Mouse (Mus musculus): Measurements from ENCODE around the gene Rpn2. TPM values are rescaled to one million over a fixed set of nuclear protein-coding genes. Genes with fewer than 3 reads are reported as not detected.

Rpn2 gene
- polyA plus RNA-seq, 1 experiment from 2014 or later: 178 TPM

DNA sequence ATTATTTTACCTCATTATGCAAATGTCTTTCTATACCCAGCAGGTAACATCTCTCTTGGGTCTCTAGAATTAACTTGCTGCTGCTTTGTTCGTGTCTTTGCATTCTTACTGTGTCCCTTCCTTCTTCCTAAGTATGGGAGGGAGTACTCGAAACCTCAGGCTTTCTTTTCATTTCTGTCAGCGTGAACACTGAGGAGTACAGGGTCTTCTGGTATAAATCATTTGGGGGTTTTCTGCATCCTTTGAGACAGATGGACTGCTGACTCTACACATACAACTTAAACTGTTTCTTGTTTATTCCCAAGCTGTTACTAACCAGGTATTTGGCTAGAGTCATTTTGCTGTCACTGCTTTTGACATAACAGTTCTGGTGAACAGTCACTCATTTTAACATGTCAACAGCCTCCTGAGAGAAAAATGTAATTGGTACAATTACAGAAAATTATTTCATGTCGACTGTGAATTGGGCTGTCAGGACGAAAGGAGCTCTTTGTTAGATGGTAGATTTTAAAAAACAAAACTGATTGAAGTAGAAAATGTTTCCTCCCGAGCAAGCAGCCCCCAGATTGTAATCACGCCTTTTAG is 17.4 kb downstream of the Rpn2 start:
- 91% methylated on average over 7 of the region's 7 CpGs for WGBS (ENCODE audit: missing documents)
- Histone ChIP-seq H3K27ac (no peak overlapping the region), H3K79me2 (ENCODE audit: inconsistent target) (no peaks in the 10 kb centered on the region), H3K4me3 (ENCODE audit: inconsistent target) (no peak overlapping the region), H3K36me3 (ENCODE audit: inconsistent target) (peaks cover 78% of the 10 kb centered on the region)

DNA sequence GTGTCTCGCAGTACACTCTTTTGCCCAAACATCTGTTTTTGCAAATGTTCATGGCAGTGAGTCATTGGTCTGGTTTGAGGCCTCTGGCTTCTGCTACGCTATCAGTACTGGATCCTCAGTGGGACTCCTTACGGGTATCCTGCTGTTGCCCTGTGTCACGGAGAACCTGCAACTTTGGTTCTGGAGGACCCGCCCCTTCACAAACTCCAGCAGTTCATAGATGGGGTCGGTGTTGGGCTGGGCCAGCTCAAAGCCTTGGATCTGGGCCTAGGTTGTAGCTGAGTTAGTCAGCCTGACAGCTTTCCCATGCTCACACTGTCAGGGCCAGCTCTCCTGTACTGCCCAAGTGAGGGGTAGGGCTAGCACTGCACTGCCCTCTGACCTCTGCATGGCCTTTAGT is 21.2 kb downstream of the Rpn2 start:
- no peak overlapping the region for H3K27ac ChIP-seq
- H3K4me3 ChIP-seq (ENCODE audit: inconsistent target): no peak overlapping the region
- WGBS (ENCODE audit: missing documents): 89% methylated on average over 6 of the region's 6 CpGs
- H3K36me3 ChIP-seq (ENCODE audit: inconsistent target): peaks cover 87% of the 10 kb centered on the region
- no peaks in the 10 kb centered on the region for H3K79me2 ChIP-seq (ENCODE audit: inconsistent target)

DNA sequence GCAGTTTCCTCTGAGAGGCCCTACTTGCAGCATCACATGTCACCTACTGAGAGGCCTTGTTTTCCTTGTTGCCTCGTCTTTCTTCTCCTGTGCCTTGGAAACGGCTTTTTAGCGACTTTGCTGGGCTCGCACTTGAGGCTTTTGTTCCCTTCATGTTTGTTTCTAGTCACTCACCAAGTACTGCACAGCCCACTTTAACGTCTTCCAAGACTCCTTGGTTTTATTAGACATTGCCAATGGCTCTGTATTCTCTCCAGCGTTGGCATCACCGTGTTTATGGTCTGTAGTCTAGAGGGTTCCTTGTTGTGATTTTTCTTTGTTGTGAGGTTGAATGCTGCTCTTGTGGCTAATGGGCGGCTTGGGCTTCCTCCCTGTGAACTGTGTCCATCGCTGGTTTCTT is 24.3 kb downstream of the Rpn2 start:
- H3K36me3 ChIP-seq (ENCODE audit: inconsistent target): peaks cover 81% of the 10 kb centered on the region
- H3K79me2 ChIP-seq (ENCODE audit: inconsistent target): no peaks in the 10 kb centered on the region
- no peak overlapping the region for H3K4me3 ChIP-seq (ENCODE audit: inconsistent target)
- WGBS (ENCODE audit: missing documents): 92% methylated on average over 9 of the region's 9 CpGs
- H3K27ac ChIP-seq: no peak overlapping the region

DNA sequence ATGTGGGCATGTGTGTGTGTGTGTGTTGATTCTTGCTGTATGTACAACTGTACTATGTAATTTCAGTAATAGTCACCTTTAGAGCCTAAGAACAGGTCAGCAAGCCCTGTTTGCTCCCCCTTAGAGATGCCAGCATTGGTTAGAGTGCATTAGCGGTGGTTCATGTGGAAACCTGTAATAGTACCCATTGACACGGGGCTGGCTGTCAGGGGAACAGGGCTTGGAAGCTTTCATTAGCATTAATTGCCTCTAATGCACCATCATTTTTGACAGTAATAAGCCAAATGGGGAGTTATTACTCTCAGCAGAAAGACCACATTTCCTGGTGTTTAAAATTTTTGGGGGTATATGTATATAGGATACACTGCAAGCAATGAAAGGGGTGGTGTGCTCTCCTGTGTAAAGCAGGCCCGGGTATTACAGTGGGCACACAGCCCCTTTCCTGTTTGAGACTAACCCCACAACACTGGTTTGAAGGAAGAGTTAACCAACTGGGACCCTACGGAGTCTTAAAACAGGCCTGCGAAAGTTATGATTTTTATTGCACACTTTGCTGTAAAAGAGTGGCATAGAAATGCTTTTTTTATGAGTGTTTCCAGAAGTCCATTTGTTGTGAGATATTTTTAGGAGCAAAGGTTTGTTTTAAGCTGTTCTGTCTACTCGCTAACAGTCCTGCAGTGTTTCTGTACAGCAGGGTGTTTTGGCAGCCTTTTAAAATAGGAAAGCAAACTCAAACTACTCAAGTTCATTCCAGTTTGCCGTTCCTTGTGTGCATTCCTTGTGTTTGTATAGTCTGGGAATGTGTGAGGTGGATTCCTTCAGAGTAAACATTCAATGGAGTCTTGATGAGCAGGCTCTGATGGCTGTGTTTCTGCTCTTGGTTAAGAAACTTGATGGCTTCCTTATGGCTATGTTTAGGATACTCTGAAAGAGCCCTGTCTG is 27.5 kb downstream of the Rpn2 start:
- Histone ChIP-seq H3K79me2 (ENCODE audit: inconsistent target) (no peaks in the 10 kb centered on the region), H3K4me3 (ENCODE audit: inconsistent target) (no peak overlapping the region), H3K27ac (no peak overlapping the region), H3K36me3 (ENCODE audit: inconsistent target) (peaks cover 77% of the 10 kb centered on the region)
- 94% methylated on average over 7 of the region's 7 CpGs for WGBS (ENCODE audit: missing documents)

DNA sequence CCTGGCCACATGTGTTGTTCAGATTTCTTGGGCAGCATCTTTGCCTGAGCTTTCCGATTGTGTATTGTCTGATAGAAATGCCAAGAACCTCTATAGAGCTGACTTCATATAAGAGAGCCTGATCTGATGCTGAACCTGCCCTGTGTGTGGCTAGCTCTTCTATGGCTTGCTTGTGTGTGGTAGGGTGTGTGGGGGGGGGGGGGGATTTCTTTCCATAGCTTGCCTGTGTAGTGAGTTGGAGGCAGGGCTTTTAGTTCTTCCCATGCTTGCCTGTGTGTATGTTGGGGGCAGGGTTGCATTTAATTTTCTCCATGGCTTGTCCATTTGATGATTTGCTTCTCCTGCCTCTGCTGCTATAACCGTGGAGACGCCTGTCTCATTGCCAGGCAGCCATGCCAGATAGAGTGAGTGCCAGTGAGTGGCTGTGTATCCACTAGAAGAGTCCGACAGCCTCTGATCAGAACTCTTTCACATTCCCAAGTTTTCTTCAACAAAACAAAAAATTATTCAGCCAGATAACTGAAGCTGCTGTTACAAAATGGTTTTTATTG is 29.0 kb downstream of the Rpn2 start:
- H3K79me2 ChIP-seq (ENCODE audit: inconsistent target): no peaks in the 10 kb centered on the region
- 96% methylated on average over 4 of the region's 4 CpGs for WGBS (ENCODE audit: missing documents)
- peaks cover 79% of the 10 kb centered on the region for H3K36me3 ChIP-seq (ENCODE audit: inconsistent target)

DNA sequence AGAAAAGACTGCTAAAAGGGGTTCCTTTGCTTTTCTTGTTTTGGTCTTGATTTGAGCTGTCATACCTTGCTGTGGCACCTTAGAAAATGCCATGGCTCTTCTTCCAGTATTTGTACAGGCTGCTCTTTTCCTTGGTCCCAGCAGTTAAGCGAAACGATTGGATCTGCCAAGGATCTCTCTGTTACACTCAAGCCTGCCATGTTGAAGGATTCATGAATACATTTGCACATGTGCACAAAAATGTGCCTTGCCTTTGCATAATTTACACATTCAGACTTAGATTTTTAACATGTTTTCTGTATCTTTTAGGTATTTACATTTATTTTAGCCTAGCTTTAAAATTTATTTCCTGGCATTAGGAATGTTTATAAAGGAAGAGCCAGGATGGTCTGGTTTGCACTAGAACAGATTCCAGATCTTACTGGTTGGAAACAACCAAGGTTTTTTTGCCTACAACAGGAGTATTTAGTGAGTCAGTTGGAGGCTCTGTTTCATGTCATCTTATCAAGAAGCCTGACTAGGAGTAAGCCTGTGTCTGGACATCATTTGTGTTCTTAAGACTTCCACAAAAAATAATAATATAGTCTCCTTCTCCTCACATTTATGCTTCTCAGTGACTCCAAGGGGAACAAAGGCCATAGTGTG is 29.6 kb downstream of the Rpn2 start:
- Histone ChIP-seq H3K27ac (no peak overlapping the region), H3K36me3 (ENCODE audit: inconsistent target) (peaks cover 79% of the 10 kb centered on the region), H3K4me3 (ENCODE audit: inconsistent target) (no peak overlapping the region), H3K79me2 (ENCODE audit: inconsistent target) (no peaks in the 10 kb centered on the region)
- 84% methylated on average over 2 of the region's 2 CpGs for WGBS (ENCODE audit: missing documents)

More for the DNA sequence above, 29.0 kb downstream of the Rpn2 start:
- Histone ChIP-seq H3K27ac (no peak overlapping the region), H3K4me3 (ENCODE audit: inconsistent target) (no peak overlapping the region)

DNA sequence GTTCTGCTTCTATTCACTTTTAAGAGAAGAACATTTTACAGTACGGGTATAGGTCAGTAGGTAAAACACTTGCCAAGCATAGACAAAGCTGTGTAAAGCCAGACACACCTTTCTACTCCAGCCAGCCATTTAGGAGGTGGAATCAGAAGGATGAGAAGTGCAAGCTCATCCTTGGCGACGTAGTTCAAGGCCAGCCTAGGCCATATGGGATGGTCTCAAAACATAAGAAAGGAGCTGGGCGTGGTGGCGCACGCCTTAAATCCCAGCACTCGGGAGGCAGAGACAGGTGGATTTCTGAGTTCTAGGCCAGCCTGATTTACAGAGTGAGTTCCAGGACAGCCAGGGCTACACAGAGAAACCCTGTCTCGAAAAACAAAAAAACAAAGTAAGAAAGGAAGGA is 30.8 kb downstream of the Rpn2 start:
- H3K36me3 ChIP-seq (ENCODE audit: inconsistent target): peaks cover 81% of the 10 kb centered on the region
- 95% methylated on average over 8 of the region's 8 CpGs for WGBS (ENCODE audit: missing documents)
- no peaks in the 10 kb centered on the region for H3K79me2 ChIP-seq (ENCODE audit: inconsistent target)
- H3K27ac ChIP-seq: no peak overlapping the region
- no peak overlapping the region for H3K4me3 ChIP-seq (ENCODE audit: inconsistent target)

DNA sequence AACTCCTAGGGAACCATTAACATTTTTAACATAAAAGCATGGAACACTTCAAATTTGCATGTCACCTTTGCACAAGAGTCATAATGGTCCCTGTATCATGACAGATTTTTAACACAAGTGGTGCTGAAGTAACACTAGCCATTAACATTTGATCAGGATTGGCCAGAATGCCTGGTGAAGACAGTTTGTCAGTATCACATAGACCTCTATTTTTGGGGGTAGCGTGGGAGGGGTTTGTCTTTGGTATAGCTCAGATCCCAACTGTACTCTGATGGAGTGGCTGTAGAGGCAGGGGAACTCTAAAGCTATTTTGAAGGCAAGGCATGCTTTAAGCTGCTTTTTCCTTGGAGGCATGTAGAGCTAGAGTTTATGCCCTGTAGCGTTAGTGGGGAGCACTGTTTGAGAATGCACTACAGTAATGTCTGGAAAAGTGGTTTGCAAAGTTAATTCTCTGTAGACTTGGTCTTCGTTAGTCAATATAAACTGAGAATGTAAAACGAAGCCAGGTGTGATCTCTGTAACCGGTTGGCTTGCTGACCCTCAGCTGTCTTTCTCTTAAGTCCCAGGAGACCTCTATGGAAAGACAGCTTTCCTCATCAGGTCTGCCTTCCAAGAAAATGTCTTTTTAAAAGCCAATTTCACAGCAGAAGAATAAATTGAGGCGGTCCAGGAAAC is 32.3 kb downstream of the Rpn2 start:
- Histone ChIP-seq H3K4me3 (ENCODE audit: inconsistent target) (no peak overlapping the region), H3K36me3 (ENCODE audit: inconsistent target) (peaks cover 84% of the 10 kb centered on the region), H3K27ac (no peak overlapping the region), H3K79me2 (ENCODE audit: inconsistent target) (no peaks in the 10 kb centered on the region)
- WGBS (ENCODE audit: missing documents): 95% methylated on average over 6 of the region's 6 CpGs

DNA sequence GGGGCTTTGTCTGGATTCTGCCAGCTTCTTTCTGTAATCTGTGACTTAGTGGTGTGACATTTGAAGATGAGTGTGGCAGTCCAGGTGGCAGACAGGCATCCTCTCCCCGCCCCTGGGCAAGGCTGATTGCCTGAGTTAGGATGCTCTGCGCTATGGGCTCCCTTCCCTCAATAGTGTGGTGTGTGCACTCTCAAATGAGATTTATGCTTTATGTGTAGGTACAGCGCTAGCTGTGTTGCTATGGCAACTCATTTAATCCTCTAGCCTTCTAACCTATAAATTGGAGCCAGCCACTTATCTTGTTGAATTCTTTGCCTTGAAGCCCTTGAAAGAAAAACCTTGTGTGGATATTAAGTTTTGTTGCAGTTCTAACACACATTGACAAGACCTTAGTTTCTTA is 34.9 kb downstream of the Rpn2 start:
- 100% methylated on average over 3 of the region's 3 CpGs for WGBS (ENCODE audit: missing documents)
- Histone ChIP-seq H3K27ac (no peak overlapping the region), H3K79me2 (ENCODE audit: inconsistent target) (no peaks in the 10 kb centered on the region), H3K4me3 (ENCODE audit: inconsistent target) (no peak overlapping the region), H3K36me3 (ENCODE audit: inconsistent target) (peaks cover 85% of the 10 kb centered on the region)

DNA sequence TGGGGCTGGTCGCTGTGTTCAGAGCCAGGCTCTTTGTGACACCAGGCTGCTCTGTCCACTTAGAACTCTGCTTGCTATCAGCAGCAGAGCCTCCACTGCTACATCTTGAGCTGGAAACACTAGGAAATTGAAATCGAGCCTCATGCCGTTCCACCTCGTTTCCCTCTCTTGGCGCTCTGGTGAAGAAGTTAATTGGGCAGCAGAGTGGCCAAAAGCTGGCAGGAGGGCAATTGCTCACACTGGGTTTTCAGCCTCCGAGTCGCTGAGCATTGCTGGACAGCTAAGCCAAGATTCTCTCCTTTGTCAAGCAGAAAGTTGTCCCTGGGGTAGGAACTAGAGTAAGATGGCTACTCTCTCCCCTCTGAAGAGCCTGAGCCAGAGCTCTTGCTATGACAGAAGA is 35.5 kb downstream of the Rpn2 start:
- Histone ChIP-seq H3K27ac (no peak overlapping the region), H3K4me3 (ENCODE audit: inconsistent target) (no peak overlapping the region), H3K79me2 (ENCODE audit: inconsistent target) (no peaks in the 10 kb centered on the region), H3K36me3 (ENCODE audit: inconsistent target) (peaks cover 79% of the 10 kb centered on the region)
- 98% methylated on average over 7 of the region's 7 CpGs for WGBS (ENCODE audit: missing documents)

DNA sequence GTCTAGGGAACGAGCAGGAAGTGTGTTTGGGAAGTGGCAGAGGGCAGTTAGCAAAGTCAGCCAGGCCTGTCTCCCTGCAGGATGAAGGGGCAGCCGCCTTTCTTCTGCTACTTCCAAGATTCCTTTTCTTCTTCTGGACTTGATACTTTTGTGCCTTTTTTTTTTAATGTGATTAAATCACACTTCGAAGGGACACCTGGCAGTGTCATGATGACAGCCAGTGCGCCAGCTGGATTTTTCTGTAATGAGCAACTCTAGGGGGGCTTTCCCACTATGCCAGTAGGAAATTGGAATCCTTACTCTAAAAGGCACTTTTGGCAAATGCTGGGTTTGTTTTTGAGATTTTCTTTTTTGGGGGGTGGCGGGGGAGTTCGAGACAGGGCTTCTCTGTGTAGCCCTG is 36.7 kb downstream of the Rpn2 start:
- Histone ChIP-seq H3K36me3 (ENCODE audit: inconsistent target) (peaks cover 81% of the 10 kb centered on the region), H3K4me3 (ENCODE audit: inconsistent target) (no peak overlapping the region), H3K27ac (no peak overlapping the region)

DNA sequence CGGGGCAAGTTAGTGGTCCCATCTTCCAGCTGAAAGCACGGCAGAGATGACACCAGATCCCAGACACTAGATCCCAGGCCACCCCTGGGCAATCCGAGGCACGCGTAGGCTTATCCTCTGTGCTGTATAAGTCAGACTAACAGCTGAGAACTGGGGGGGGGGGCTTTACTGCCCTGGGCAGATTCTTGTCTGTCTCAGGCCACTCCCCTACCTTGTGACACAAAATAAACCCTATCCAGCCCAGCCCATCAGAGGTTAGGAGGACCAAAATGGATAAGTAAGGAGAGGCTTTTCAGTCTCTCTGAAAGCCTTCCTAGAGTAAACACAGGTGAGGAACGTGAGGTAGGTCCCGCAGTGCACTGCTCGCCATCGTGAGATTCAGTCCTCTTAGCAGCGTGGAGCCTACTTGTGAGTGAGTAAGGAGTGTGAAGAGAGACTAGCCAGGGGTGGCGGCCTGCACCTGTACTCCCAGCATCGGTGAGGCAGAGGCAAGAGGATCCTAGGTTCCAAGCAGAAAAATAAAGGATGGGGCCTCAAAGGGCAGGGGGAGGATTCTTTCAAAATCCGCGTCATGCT is 37.6 kb downstream of the Rpn2 start:
- H3K4me3 ChIP-seq (ENCODE audit: inconsistent target): no peak overlapping the region
- H3K36me3 ChIP-seq (ENCODE audit: inconsistent target): peaks cover 82% of the 10 kb centered on the region
- H3K27ac ChIP-seq: no peak overlapping the region
- WGBS (ENCODE audit: missing documents): 95% methylated on average over 10 of the region's 14 CpGs
- no peaks in the 10 kb centered on the region for H3K79me2 ChIP-seq (ENCODE audit: inconsistent target)

More for the DNA sequence above, 36.7 kb downstream of the Rpn2 start:
- WGBS (ENCODE audit: missing documents): 96% methylated on average over 6 of the region's 6 CpGs
- no peaks in the 10 kb centered on the region for H3K79me2 ChIP-seq (ENCODE audit: inconsistent target)

DNA sequence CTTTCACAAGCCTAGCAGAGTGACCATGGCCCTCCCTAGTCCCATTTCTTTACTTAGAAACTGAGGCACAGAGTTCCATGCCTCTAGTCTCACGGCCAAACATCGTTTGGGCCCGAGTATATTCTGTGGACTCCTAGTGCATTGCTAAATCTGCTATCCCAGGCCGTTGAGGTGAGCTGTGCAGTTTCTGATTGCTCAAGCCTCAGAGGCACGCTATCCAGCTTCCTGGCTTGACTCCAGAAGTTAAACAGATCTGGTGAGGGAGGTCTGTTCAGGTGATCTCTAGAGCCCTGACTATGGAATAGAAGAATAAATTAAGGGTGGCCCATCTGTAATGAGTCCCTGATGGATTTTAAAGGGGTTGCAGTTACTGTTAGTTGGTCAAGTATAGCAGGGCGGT is 38.4 kb downstream of the Rpn2 start:
- no peaks in the 10 kb centered on the region for H3K79me2 ChIP-seq (ENCODE audit: inconsistent target)
- no peak overlapping the region for H3K27ac ChIP-seq
- H3K36me3 ChIP-seq (ENCODE audit: inconsistent target): peaks cover 82% of the 10 kb centered on the region
- H3K4me3 ChIP-seq (ENCODE audit: inconsistent target): no peak overlapping the region
- WGBS (ENCODE audit: missing documents): 84% methylated on average over 6 of the region's 6 CpGs

DNA sequence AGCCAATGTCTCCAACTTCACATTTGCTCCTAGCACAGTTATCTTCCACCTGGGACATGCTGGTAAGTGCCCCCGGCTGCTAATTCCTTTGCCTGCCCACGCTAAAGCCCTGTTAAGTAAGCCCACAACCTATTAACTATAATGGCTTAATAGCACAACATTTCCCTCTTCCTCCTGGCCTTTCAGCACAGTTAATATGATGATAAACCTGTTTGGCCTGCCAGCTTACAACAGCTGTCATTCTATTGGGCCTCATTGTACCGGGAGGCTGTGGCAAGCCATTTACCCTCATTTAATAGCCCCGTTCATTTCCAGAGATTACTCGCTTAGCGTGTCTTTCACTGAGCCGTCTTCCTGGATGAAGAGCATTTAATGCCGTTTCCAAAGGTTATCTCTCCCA is 41.3 kb downstream of the Rpn2 start:
- 99% methylated on average over 8 of the region's 8 CpGs for WGBS (ENCODE audit: missing documents)
- Histone ChIP-seq H3K79me2 (ENCODE audit: inconsistent target) (no peaks in the 10 kb centered on the region), H3K27ac (no peak overlapping the region), H3K36me3 (ENCODE audit: inconsistent target) (peaks cover 70% of the 10 kb centered on the region), H3K4me3 (ENCODE audit: inconsistent target) (no peak overlapping the region)
